Mouse (Mus musculus): ENCODE measurements at regions not wholly inside any gene's neighbourhood (a gene's known extent, or its start where the extent isn't known, plus 50 kb on each side); places are given as distances from the start of the nearest gene placed in this dataset.

GRCm38 (mm10) chr8:11909146-11909545, 68.9 kb downstream of the Tex29 start:
- DNase-seq: no peak

GRCm38 (mm10) chr8:11911639-11912450, 71.6 kb downstream of the Tex29 start:
- DNase-seq: no peak

- no peak for DNase-seq
These were observed 72.3 kb downstream of the Tex29 start for GRCm38 (mm10) chr8:11912451-11913128.

GRCm38 (mm10) chr8:11913129-11913900, 73.0 kb downstream of the Tex29 start:
- peak in 1 of 2 experiments; percentile 73 for DNase-seq

- DNase-seq: no peak
These were observed 73.9 kb downstream of the Tex29 start for GRCm38 (mm10) chr8:11914131-11914530.

- DNase-seq: peak; percentile 37 to 42
These were observed 74.6 kb downstream of the Tex29 start for GRCm38 (mm10) chr8:11914681-11915474.

- no peak for DNase-seq
These were observed 75.4 kb downstream of the Tex29 start for GRCm38 (mm10) chr8:11915721-11916120.

GRCm38 (mm10) chr8:11919876-11920275, 79.6 kb downstream of the Tex29 start:
- DNase-seq: peak; percentile 40 to 58

GRCm38 (mm10) chr8:11923115-11923514, 82.8 kb downstream of the Tex29 start:
- DNase-seq: no peak

GRCm38 (mm10) chr8:11924165-11924564, 83.9 kb downstream of the Tex29 start:
- DNase-seq: peak; percentile 73 to 88

- peak; percentile 32 to 55 for DNase-seq
These were observed 102.6 kb downstream of the Tex29 start for GRCm38 (mm10) chr8:11942892-11943332.

GRCm38 (mm10) chr8:11947766-11948165, 107.5 kb downstream of the Tex29 start:
- no peak for DNase-seq

GRCm38 (mm10) chr8:11956268-11956667, 116.0 kb downstream of the Tex29 start:
- no peak for DNase-seq

GRCm38 (mm10) chr8:11957046-11957783, 116.9 kb downstream of the Tex29 start:
- peak; percentile 18 to 42 for DNase-seq

GRCm38 (mm10) chr8:11958176-11958575, 117.9 kb downstream of the Tex29 start:
- DNase-seq: no peak

GRCm38 (mm10) chr8:11959466-11959865, 119.2 kb downstream of the Tex29 start:
- no peak for DNase-seq

- no peak for DNase-seq
These were observed 123.3 kb downstream of the Tex29 start for GRCm38 (mm10) chr8:11963575-11963974.

GRCm38 (mm10) chr8:11967670-11968069, 127.4 kb downstream of the Tex29 start:
- DNase-seq: no peak

GRCm38 (mm10) chr8:11970515-11970914, 130.2 kb downstream of the Tex29 start:
- no peak for DNase-seq

- no peak for DNase-seq
These were observed 133.2 kb downstream of the Tex29 start for GRCm38 (mm10) chr8:11973436-11973835.

- DNase-seq: no peak
These were observed 136.8 kb downstream of the Tex29 start for GRCm38 (mm10) chr8:11977121-11977520.

All from heart, adult 18-20 months (tissue).